Mouse (Mus musculus) heart, adult 18-20 months (tissue): Measurements from ENCODE around the gene Dnah17. TPM values are rescaled to one million over a fixed set of nuclear protein-coding genes. Genes with fewer than 3 reads are reported as not detected.

Experiments
- DNase-seq, 2 experiments: peaks; one replicate each; pipeline ENCODE4 v3.0.0; 2021 to 2022; ENCODE audit warnings: mixed read lengths in 1 of 2
- total RNA-seq, 2 experiments: library from RNA; stranded (reverse); gene quantifications; 2 replicates each; pipeline ENCODE4 v1.2.3; 2021

The Dnah17 gene
- total RNA-seq, 2 experiments from 2014 or later = 0.02 to 0.05 TPM

DNA sequence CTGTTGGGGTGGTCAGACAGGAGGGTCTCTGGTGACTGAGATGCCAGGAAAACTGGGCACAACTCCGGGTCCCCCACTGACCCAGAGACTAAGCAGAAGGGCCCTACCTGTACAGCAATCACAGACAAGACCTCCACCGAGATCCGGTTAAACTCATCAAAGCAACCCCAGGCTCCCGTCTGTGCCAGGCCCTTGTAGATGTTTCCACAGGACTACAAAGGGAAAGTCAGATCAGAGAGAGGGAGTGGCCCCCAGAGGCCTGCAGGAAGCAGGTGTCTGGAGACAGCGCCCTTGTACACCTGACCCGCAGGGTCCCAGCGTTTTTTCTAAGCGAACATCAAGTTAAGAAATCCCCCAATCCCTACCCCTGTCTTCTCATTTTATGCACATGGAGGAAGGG lies 44.5 kb downstream of the Dnah17 start:
- no peak for DNase-seq

DNA sequence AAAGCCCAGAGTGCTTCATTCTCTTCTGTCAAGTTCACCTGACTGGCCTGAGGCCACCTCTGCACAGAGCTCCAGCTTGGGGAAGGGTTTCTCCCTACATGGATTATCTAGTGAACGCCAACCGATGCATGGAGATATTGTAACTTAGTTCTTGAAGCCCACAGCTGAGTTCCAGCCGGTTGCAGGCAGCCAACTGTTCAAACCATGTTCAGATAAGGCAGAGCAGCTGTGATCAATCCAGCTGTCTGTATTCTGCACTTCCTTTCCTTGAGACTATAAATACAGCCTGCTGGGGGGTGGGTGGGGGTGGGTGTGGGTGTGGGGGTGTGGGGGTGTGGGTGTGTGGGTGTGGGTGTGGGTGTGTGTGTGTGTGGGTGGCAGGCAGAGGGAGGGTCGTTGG lies 45.3 kb downstream of the Dnah17 start:
- peak; percentile 13 to 26 for DNase-seq

DNA sequence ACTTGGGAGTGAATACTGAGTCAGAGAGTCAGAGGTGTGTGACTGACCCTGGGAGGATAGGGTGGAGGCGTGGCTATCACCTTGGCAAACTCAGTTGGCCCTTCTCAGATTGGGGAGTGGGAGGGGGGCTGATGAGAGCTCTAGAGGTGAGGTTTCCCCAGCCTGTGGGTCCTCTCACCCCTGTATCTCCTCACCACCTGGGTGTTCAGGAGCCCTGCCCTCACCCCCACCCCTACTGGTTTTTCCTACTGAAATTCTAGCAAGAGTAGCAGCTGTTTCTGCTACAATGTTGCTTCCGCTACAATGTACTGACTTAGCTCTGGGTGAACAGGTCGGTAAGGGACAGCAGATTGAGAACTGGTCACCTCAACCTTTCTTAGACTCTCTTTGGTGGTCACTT lies 46.2 kb downstream of the Dnah17 start:
- DNase-seq = no peak

DNA sequence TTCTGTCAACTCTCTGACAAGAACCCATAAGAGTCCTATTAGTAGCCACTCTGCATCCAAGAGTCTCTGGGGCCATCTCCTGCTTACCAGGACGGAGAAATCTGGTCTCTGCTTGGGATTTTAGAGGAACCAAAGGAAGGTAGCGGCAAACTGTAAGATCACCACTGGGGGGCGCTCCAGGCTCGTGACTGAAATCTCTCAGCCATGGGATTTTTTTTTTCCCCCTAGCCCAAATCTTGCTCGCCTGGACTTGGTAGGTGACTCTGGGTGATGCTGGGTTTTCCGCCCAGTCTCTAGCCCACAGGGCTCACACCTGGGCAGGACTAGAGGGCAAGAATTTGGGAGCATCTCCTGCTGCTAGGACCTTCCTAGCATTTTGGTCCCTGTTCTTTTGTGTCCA lies 46.6 kb downstream of the Dnah17 start:
- peak; percentile 40 to 87 for DNase-seq

DNA sequence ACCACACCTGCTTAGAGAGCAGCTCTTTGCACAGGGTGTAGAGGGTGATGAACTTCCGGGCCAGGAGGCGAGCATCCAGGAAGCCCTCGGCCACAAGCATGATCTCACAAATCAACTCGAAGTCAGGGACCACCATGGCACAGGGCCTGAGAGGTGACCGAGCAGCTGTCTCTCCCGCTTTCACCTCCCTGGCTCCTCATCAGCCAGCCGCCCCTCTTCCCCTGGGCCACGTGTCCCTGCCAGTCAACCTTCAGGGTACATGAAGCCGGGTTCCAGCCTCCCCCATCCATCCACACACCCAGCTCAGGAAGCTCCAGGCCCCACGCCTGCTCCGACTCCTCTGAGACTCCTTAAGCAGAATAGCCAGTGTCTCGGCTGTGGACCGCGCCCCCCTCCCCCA lies 48.1 kb downstream of the Dnah17 start:
- no peak for DNase-seq

DNA sequence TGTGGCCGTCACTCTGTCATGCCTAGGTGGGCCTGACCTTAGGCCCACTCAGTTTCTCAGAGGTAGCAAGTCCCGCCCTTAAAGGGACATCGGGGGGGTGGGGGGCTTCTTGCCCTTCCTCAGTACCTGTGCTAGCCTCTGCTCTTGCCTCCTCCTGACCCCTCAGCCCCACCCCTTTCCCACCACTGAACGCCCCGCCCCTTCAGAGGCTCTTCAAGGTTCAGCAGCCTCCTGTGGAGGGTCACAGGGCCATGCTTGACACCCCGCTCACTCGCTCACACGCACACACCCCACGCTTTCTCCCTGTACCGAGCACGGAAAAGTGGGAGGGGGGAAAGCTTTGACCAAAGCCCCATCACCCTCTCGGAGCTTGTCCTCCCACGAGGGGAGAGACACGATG lies 50.7 kb downstream of the Dnah17 start:
- no peak for DNase-seq

DNA sequence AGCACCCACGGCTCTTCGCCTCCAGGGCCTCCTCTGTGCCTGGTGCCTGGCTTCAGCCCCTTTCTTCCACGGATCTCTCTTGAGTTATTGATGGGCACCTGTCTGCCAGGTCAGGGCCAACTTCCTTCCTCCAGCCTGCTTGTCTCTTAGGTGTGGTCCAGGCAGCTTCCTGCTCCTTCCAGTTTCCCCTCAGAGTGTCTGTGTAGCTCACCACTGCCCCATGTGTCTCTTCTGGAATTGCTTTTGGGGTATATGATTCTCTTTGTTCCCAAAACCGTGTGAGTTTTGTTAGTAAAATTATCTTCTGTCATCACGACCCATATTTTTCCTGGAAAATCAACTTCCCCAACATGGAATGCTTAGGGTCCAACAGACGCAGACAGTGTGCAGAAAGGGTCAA lies 53.5 kb downstream of the Dnah17 start:
- DNase-seq = no peak

DNA sequence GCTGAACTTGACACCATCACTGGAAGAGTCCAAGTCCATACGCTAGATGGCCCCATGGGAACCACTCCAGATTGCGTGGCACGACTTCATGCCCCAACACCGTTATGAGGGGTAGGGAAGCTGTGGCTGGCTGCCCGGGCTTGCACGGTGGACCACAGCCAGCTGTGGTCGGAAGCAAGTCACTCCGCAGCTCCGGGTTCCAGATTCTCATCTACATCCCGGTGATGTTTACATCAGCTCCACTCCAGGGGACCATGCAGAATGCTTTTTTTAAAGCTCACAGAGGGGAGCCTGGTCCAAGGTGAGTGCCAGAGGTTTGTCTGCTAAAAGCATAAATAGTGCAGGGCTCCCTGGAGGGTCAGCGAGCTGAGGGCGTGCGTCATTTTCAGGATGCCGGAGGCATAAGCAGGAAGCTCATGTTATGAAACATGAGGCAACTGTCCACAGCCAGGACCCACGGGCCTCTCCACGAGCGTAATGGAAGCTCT lies 55.4 kb downstream of the Dnah17 start:
- peak in 1 of 2 experiments; percentile 26 for DNase-seq

GRCm38 (mm10) chr11:118071227-118071912 lies 59.1 kb downstream of the Dnah17 start:
- no peak for DNase-seq

GRCm38 (mm10) chr11:118068812-118069332 lies 61.6 kb downstream of the Dnah17 start:
- no peak for DNase-seq

DNA sequence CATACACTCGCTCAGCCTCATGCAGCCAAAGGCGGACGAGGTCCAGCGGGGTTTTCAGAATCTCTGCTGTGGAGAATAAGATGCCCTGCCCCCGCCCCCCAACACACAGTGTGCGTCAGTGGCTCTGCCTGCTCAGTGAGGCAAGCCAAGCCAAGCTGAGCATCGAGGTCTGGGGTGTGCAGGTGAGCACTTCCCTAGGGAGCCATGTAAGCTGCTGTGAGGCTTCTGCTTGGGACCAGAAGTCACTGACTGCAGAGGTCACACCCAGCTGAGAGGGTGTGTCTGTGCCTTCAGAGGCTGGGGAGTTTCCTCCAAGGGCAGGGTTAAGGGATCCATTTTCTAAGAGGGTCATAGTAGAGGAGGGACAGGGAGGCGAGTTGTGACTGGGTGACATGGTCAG lies 62.8 kb downstream of the Dnah17 start:
- DNase-seq = no peak

GRCm38 (mm10) chr11:118060038-118060437 lies 70.4 kb downstream of the Dnah17 start:
- DNase-seq = no peak

- DNase-seq = no peak
These were observed 71.6 kb downstream of the Dnah17 start for GRCm38 (mm10) chr11:118058872-118059271.

- no peak for DNase-seq
These were observed 72.1 kb downstream of the Dnah17 start for GRCm38 (mm10) chr11:118058367-118058766.

DNA sequence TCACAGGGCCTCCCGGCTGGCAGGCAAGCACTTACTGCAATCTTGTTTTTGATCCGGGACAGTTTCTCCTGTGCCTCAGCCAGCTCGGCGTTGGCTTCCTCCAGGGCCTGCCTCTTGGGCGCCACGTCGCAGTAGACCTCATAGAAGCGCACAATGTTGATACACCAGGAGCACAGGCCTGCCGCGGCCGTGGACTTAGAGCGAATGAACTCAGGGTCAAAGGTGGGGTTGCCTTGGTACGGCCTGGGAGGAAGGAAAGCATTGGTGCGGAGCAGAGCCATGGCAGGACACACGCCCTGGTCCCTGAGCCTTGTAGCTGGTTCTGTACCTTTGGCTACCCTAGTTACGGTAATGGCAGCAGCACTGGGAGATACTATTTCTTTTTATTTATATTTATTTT lies 80.3 kb downstream of the Dnah17 start:
- DNase-seq = no peak

- no peak for DNase-seq
These were observed 80.8 kb downstream of the Dnah17 start for GRCm38 (mm10) chr11:118049641-118050040.

- DNase-seq = peak; percentile 51 to 72
These were observed 87.0 kb downstream of the Dnah17 start for GRCm38 (mm10) chr11:118043293-118043907.

- DNase-seq = no peak
These were observed 87.6 kb downstream of the Dnah17 start for GRCm38 (mm10) chr11:118042791-118043190.

DNA sequence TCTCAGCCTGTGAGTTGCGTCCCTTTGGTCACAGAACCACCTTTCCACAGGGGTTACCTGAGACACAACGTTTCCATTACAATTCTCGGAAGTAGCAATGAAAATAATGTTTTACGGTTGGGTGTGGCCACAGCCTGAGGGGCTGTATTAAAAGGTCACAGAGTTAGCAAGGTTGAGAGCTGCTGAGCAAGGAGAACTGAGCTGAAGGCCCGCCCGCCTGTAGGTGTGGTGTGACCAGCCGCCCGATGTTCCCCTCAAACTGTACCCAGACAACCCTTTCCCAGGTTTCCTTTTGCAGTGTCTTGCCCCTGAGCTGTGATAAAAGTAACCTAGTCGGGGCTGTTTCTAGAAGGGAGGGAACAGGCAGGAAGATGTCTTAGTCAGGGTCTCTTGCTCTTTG lies 95.4 kb downstream of the Dnah17 start:
- DNase-seq = no peak

DNA sequence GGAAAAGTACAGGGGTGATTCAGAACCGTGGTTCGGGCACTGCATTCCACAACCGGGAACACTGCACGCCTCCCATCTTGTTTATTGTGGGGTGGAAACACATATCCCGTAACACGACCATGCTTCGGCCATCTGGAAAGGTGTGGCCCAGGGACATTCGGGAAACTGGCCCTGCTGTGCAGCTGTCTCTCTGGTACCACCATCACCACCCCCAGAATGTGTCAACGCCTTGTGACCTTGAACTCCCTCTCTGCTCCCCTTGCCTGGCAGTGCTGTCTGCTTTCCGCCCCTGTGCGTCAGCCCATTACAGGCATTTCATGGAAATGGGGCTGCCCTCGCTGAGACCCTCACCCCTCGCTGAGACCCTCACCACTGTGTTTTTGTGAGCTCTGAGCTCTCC lies 96.0 kb downstream of the Dnah17 start:
- no peak for DNase-seq

DNA sequence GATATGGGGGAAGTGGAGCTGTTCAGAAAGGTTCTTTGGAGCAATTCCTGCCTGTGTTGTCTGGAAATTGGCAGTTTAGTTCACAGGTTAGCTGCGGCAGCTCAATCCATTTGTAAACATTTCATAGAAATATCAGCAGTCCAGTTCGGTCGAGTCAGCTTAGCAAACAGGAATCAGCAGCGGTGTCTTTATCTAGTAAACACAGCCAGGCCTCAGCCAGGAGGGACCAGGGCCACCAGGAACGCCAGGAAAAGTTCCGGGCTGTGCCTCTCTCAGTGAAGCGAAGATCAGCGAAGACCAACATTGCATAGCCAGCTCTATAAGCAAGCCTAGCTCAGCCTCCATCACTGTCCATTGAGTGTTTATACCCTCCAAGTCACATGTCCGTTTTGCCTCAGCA lies 99.3 kb downstream of the Dnah17 start:
- no peak for DNase-seq

DNA sequence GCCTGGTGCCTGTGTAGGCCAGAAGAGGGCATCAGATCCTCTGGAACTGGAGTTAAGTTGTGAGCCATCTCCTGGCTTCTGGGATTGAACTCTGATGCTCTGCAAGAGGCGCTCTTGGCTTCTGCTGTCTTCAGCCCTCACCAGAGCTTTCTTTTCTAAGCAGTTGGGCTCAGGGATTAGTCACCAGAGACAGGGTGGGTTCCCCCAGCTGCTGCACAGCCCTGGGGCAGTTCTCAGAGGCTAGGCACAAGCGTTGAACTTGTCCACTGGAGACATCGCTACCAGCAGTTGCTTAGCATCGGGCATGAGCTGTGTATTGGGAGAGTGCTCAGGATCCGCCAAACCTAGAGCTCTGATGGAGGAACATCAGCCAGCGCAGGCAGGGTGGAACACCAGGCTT lies 101.3 kb downstream of the Dnah17 start:
- no peak for DNase-seq

- no peak for DNase-seq
These were observed 106.3 kb downstream of the Dnah17 start for GRCm38 (mm10) chr11:118024111-118024510.

- DNase-seq = peak; percentile 27 to 53
These were observed 107.0 kb downstream of the Dnah17 start for GRCm38 (mm10) chr11:118023475-118023874.
